Mouse (Mus musculus): ENCODE measurements around the gene Zfp512b.

GRCm38 (mm10) chr2:181579681-181580080, 12.9 kb downstream of the Zfp512b start:
- TF ChIP-seq CTCF (IDR thresholded peaks at IDR 0.05; ENCODE audit: control insufficient read depth, insufficient read depth, insufficient read length), result no peak
- no peak for TF ChIP-seq MYOG (IDR thresholded peaks at IDR 0.05; ENCODE audit: control insufficient read depth, extremely low read depth, insufficient read length)
- no peak for TF ChIP-seq MAX (IDR thresholded peaks at IDR 0.05)
- no peak for TF ChIP-seq FOSL1 (IDR thresholded peaks at IDR 0.05; ENCODE audit: insufficient read depth, low read length, poor library complexity, severe bottlenecking)
- TF ChIP-seq MYOD1 (IDR thresholded peaks at IDR 0.05; ENCODE audit: control insufficient read depth, insufficient read length, low read depth), result no peak
- TF ChIP-seq USF1 (IDR thresholded peaks at IDR 0.05; ENCODE audit: low read depth), result no peak
